Mouse (Mus musculus) testis, adult 10 weeks (tissue): ENCODE data around the gene Ppfia3. TPM values are rescaled to one million over a fixed set of nuclear protein-coding genes. Genes with fewer than 3 reads are reported as not detected.

ENCODE experiments used
- polyA plus RNA-seq: library from polyadenylated mRNA; stranded (reverse); fragments of 350-450 nt; fragmentation: Illumina TruSeq; extraction: RNeasy Lipid Tissue Mini Kit (QIAGEN cat#74804); gene quantifications from one replicate; pipeline ENCODE4 v1.2.3, GENCODE M21; 2014; ENCODE audit warnings: low read depth, low replicate concordance

The Ppfia3 gene
- polyA plus RNA-seq, result not detected

DNA sequence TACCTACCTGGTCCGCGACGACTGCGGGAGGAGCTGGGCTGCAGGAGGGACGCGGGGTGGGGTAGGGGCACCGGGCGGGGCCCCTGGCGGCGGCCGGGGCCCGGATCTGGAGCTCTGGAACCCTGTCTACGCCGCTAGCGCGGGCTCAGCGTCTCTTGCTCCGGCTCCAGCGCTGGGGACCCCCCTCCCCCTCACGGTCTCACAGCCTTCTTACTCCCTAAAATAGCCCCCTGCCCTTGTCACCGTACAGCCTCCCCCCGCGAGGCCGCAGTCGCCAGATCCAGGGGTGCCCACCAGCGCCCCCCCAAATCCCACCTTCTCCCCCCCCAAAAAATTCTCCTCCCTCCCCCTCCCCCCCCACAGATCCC is at the start of gene Ppfia3:
TSS of gene Ppfia3 (minus strand) at position 368 of the 368 bp plus-strand sequence.

DNA sequence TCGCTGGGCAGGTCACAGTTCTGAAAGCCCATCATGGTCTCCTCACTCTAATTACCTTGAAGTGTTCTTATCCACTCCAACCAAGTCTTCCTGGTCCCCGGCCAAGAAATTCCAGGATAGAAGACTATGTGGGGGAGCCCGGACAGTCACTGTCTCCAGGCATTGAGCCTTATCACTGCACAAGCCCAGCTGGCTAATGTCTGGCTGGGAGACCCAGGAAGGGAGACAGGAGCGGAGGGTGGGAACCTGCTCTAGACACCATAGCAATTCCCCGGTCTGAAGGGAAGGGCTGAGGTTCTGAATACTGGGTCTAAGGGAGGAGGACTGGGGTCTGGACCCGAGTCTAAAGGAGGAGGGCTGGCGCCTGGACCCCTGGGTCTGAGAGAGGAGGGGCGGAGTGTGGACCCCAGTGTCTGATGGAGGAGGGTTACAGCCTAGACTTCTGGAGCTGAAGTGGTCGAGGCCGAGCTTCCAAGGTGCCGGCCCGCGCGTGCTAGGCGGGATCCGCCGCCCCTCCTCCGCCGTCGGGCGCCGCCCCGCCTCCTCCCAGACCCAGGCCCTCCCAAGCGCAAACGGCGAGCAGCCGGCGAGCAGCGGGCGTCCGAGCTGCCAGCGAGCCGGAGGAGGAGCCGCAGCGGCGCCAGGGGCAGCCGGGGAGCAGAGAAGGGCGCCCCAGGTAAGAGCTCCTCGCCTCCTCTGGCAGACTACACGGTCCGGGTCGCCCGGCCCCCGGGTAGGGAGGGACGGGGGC is 46.5 kb upstream of the Ppfia3 start, which contains the start of gene Ntf5:
TSS of gene Ntf5 (plus strand) at position 583 of the 751 bp plus-strand sequence.

DNA sequence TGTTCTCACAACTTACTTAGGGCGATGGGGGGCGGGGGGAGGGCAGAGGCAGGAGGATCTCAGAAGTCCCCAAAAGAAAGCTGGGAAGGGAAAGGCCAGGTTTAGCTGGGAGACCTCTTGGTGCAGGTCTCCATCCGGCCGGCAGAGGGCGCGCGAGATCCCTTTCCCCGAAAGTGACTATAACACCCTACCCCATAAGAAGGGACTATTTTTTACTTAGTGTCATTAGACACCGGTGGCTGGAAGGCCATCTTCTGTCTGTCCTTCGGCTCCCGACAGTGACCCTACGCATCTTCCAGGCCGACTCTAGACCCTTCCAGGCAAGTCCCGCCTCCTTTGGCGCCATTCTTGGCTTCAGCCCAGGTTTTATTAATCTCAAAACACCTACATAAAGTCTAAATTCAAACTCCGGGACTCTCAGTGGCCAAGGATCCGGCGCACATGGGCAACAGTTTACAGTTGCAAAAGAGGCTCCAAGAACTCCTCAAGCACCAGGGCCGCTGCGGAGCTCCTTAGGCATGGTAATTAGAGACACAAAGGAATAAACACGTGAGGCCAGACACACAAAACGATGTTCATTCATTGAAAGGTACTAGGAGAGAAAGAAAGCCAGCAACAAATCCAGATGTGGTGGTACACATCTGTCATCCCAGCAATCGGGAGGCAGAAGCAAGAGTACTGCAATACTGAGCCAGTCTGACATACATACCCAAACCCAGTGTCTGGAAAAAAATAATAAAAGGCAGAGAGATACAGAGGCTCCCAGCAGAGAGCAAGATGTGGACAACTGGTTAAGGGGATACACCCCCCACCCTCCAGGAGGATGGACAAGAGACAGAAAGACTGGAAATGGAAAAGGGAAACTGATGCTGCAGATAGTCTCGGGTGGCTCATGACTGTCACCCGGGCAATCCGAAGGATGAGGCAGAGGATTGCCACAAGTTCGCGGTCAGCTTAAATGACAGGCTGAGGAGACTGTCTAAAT is 38.6 kb upstream of the Ppfia3 start, which contains the start of gene Kcna7:
TSS of gene Kcna7 (plus strand) at position 563 of the 985 bp plus-strand sequence.

DNA sequence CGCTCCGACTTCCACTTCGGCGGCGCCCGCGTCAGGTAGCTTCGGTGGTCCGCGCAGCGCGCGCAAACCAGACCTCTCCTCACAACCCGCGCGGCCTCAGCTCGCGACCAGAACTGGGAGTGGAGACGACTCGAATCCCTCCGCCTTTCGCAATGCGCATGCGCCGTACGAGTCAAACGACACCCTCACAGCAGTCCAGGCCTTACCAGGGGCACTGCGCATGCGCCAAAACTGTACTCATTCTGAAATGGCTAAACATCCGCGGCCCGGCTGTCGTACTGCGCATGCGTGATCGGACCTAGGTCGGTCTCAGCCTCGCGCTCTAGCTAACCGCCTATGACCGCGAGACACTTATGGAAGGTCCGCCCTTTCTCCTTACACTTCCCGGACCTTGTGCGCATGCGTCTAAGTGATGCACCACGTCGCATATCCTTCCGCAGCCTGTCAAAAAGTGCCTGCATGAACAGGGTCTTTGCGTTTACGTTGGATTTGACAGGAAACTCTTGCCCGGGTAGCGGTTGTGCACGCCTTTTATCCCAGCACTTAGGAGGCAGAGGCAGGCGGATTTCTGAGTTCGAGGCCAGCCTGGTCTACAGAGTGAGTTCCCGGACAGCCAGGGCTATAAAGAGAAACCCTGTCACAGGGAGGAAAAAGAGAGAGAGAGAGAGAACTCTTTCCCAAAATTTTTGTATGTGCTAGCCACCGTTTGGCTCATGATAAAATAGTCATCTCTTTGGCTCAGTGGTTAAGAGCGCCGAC is 28.9 kb upstream of the Ppfia3 start, which contains the start of gene Snrnp70:
TSS of gene Snrnp70 (minus strand) at position 165 of the 759 bp plus-strand sequence.

DNA sequence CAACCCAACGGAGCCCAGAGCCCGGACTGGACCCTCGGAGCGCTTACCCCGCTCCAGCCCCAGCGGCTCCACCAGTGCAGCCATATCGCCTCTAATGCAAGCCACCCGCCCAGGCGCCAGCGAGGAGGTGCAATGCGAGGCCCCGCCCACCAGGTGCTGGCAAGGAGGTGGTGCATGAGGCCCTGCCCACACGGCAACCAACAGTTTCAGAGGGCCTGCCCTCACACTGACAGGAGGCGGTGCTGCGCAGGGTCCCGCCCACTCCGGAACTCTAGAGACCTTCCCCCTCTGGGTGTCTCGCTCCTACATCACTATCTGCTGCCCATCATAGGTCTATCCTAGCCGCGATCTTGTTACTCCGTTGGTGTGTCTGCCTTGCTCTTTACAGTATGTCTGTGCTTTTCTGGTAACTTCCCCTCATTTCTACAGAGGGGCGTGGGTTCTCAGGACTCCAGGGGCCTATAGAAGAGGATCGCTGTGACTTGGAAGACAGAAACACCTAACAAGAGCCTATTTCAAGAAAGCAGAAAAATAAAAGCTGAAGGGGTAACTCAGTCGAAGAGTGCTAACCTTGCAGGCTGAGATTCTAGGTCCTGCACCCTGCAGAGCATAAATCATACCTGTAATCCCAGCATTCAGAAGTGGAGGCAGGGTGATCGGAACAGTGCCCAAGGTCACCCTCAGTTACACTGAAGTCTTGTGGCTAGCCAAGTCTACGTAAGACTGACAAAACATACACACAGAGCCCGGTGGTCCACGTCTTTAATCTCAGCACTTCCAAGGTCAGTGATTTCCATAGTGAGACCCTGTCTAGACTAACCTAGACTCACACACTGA is 3.9 kb upstream of the Ppfia3 start, which contains the start of gene Lin7b:
TSS of gene Lin7b (minus strand) at position 109 of the 837 bp plus-strand sequence.

DNA sequence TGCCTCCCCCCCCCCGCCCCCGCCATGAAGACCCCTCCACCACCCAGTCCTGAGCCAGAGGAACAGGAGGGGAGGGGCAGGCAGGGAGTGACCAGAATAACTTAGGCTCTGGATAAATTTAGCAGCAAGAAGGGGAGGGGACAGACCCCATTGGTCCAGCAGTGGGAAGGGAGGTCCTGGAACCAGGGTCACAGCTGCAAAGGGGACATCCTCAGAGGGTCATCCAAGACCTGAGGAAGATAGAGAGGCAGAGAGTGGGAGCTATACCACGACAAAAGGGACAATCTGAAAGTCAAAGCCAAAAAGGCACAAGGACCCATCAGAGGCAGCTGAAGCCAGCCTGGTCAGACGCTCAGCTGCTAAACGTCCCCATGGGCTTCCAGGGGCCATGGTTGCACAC is 31.8 kb downstream of the Ppfia3 start, which contains the start of gene Hrc:
TSS of gene Hrc (plus strand) at position 235 of the 400 bp plus-strand sequence.

DNA sequence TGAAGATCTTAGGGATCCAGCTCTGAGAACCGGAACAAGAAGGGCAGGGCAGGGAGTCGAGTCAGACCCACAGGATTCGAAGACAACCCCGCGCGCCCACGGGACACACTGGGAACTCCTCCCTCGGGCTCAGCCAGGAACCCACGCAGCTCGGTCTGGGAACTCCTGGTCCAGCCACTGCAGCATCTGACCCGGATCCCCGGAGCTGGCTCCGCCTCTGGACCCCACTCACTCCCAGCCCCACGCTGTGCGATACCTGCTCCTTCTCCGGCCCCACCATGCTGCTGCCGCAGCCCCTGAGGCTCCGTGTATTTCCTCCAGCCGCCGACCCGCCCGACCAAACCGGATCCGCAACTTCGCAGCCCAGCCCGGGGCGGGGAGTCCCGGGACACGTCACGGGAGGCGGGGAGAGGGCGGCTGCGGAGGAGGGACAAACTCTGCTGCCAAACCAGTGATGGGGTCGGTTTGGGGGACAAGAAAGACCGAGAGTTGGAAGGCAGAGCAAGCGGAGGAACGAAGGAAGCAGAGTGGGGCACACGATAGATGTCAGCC is 33.3 kb downstream of the Ppfia3 start, which contains the start of gene Trpm4:
TSS of gene Trpm4 (minus strand) at position 350 of the 552 bp plus-strand sequence.

Other genes with a start within 250 kb of the Ppfia3 start
- 157 TPM for gene Rps11, start 242.6 kb downstream of the Ppfia3 start, polyA plus RNA-seq
- 133 TPM for gene Rpl13a, start 238.3 kb downstream of the Ppfia3 start, polyA plus RNA-seq
- not detected for gene Gm45713, start 230.8 kb downstream of the Ppfia3 start, polyA plus RNA-seq
- 1.5 TPM for gene Flt3l, start 230.6 kb downstream of the Ppfia3 start, polyA plus RNA-seq
- 10.2 TPM for gene Pih1d1, start 212.7 kb downstream of the Ppfia3 start, polyA plus RNA-seq
- gene Aldh16a1, start 212.4 kb downstream of the Ppfia3 start, polyA plus RNA-seq, result 1.1 TPM
- gene Slc17a7, start 203.1 kb downstream of the Ppfia3 start, polyA plus RNA-seq, result 2.7 TPM
- 3.5 TPM for gene Gfy, start 187.4 kb downstream of the Ppfia3 start, polyA plus RNA-seq
- gene Pth2, start 186.0 kb downstream of the Ppfia3 start, polyA plus RNA-seq, result not detected
- 0.49 TPM for gene Ccdc155, start 162.1 kb downstream of the Ppfia3 start, polyA plus RNA-seq
- 186 TPM for gene Dkkl1, start 154.9 kb downstream of the Ppfia3 start, polyA plus RNA-seq
- 2.0 TPM for gene Tead2, start 151.3 kb downstream of the Ppfia3 start, polyA plus RNA-seq
- 0.70 TPM for gene Cd37, start 127.9 kb downstream of the Ppfia3 start, polyA plus RNA-seq
- 10.2 TPM for gene Slc6a16, start 125.9 kb downstream of the Ppfia3 start, polyA plus RNA-seq
- 50.8 TPM for gene Slc6a21, start 89.5 kb downstream of the Ppfia3 start, polyA plus RNA-seq
- 0.74 TPM for gene Trpm4, start 33.2 kb downstream of the Ppfia3 start, polyA plus RNA-seq
- gene Hrc, start 31.7 kb downstream of the Ppfia3 start, polyA plus RNA-seq, result 0.08 TPM
- gene Lin7b, start 3.6 kb upstream of the Ppfia3 start, polyA plus RNA-seq, result 0.39 TPM
- gene Snrnp70, start 28.7 kb upstream of the Ppfia3 start, polyA plus RNA-seq, result 109 TPM
- not detected for gene Kcna7, start 38.6 kb upstream of the Ppfia3 start, polyA plus RNA-seq
- gene Ntf5, start 46.7 kb upstream of the Ppfia3 start, polyA plus RNA-seq, result 0.43 TPM
- gene Lhb, start 53.8 kb upstream of the Ppfia3 start, polyA plus RNA-seq, result 0.36 TPM
- 0.24 TPM for gene Gys1, start 67.8 kb upstream of the Ppfia3 start, polyA plus RNA-seq
- 7.8 TPM for gene Ruvbl2, start 71.1 kb upstream of the Ppfia3 start, polyA plus RNA-seq
- 0.38 TPM for gene Ftl1, start 92.9 kb upstream of the Ppfia3 start, polyA plus RNA-seq
- gene Bax, start 99.9 kb upstream of the Ppfia3 start, polyA plus RNA-seq, result 0.29 TPM
- 121 TPM for gene Tulp2, start 114.9 kb upstream of the Ppfia3 start, polyA plus RNA-seq
- not detected for gene Gm45808, start 119.8 kb upstream of the Ppfia3 start, polyA plus RNA-seq
- gene Dhdh, start 121.8 kb upstream of the Ppfia3 start, polyA plus RNA-seq, result 6.7 TPM
- 18.8 TPM for gene Nucb1, start 143.4 kb upstream of the Ppfia3 start, polyA plus RNA-seq
- gene Ppp1r15a, start 159.2 kb upstream of the Ppfia3 start, polyA plus RNA-seq, result 0.73 TPM
- 2.1 TPM for gene Plekha4, start 159.3 kb upstream of the Ppfia3 start, polyA plus RNA-seq
- not detected for gene Hsd17b14, start 187.9 kb upstream of the Ppfia3 start, polyA plus RNA-seq
- gene Bcat2, start 203.1 kb upstream of the Ppfia3 start, polyA plus RNA-seq, result 4.4 TPM
- gene Fgf21, start 248.5 kb upstream of the Ppfia3 start, polyA plus RNA-seq, result not detected